Mouse (Mus musculus): Measurements from ENCODE around the gene Tmem233. TPM values are rescaled to one million over a fixed set of nuclear protein-coding genes. Genes with fewer than 3 reads are reported as not detected.

Tmem233 gene
- total and polyA plus RNA-seq, 2 experiments = not detected

DNA sequence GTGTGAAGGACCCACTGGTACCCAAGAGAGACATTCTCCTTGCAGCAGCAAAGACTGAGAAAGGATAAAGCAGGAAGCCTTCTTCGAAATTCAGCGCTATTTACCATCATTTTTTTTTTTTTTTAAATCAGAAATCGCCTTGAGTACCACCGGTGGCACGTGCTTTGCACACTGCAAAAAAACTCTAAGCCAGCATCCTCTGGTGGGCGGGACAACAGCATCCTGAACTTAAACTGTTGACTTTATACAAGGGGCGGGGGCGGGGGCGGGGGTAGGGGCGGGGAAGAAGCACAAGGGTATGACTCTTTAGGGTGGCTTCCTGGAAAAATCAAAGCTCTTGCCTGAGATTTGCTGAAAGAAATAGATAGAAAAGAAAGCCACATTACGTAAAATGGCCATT, 43.3 kb downstream of the Tmem233 start:
- Histone ChIP-seq H3K9ac (ENCODE audit: low read depth, low read length) (no peak overlapping the region), H3K4me3 (ENCODE audit: insufficient read depth, low read depth, low read length) (no peak overlapping the region), H3K36me3 (ENCODE audit: control insufficient read depth, insufficient read depth, low read length) (no peaks in the 10 kb centered on the region), H3K79me2 (ENCODE audit: control insufficient read depth, insufficient read depth, low read length) (no peaks in the 10 kb centered on the region), H3K4me1 (ENCODE audit: control insufficient read depth, insufficient read depth, low read length) (no peaks in the 10 kb centered on the region), H3K27me3 (ENCODE audit: control insufficient read depth, insufficient read depth, low read length) (0 out of 2 replicates have a peak, but pooled peaks cover 5% of the 10 kb centered on the region), H3K27ac (replicated peaks; ENCODE audit: insufficient read depth, low read depth, low read length) (no peak overlapping the region)
- TF ChIP-seq POLR2A (IDR thresholded peaks at IDR 0.05; ENCODE audit: extremely low read depth, insufficient read depth, low read length) = no peak
- TF ChIP-seq CTCF (IDR thresholded peaks at IDR 0.05; ENCODE audit: low read depth, low read length) = no peak
- WGBS = 17% methylated on average over 11 of the region's 11 CpGs
- no peak for DNase-seq (ENCODE audit: extremely low read depth, low read depth, low spot score)

DNA sequence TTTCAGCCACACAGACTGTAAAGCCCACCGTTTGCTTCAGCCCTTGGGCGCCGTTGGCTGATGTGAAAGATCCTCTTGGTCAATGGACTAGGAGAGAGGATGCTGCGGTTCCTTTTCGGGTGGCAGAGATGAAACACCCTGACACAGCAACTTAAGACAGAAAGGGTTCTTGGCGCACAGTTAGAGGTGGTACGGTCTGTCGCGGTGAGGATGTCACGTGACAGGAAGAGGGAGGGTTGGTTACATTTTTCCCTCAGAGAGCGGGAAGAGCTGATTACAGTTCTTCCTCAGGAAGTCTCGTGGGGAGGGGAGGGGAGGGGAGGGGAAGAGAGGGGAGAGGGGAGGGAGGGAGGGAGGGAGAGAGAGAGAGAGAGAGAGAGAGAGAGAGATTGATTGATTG, 45.3 kb downstream of the Tmem233 start:
- Histone ChIP-seq H3K4me1 (ENCODE audit: control insufficient read depth, insufficient read depth, low read length) (no peaks in the 10 kb centered on the region), H3K27ac (replicated peaks; ENCODE audit: insufficient read depth, low read depth, low read length) (no peak overlapping the region), H3K36me3 (ENCODE audit: control insufficient read depth, insufficient read depth, low read length) (no peaks in the 10 kb centered on the region), H3K79me2 (ENCODE audit: control insufficient read depth, insufficient read depth, low read length) (no peaks in the 10 kb centered on the region), H3K27me3 (ENCODE audit: control insufficient read depth, insufficient read depth, low read length) (0 out of 2 replicates have a peak, but pooled peaks cover 5% of the 10 kb centered on the region), H3K9ac (ENCODE audit: low read depth, low read length) (no peak overlapping the region), H3K4me3 (ENCODE audit: insufficient read depth, low read depth, low read length) (no peak overlapping the region)
- TF ChIP-seq CTCF (IDR thresholded peaks at IDR 0.05; ENCODE audit: low read depth, low read length) (no peak), POLR2A (IDR thresholded peaks at IDR 0.05; ENCODE audit: extremely low read depth, insufficient read depth, low read length) (no peak)
- 47% methylated on average over 12 of the region's 12 CpGs for WGBS
- no peak for DNase-seq (ENCODE audit: extremely low read depth, low read depth, low spot score)

- 73% methylated on average over 16 of the region's 16 CpGs for WGBS
These were observed 46.6 kb downstream of the Tmem233 start for GRCm38 (mm10) chr5:116036465-116036864.

GRCm38 (mm10) chr5:116031190-116031577, 51.9 kb downstream of the Tmem233 start:
- no peaks in the 10 kb centered on the region for H3K4me1 ChIP-seq (ENCODE audit: control insufficient read depth, insufficient read depth, low read length)
- no peaks in the 10 kb centered on the region for H3K27me3 ChIP-seq (ENCODE audit: control insufficient read depth, insufficient read depth, low read length)
- H3K79me2 ChIP-seq (ENCODE audit: control insufficient read depth, insufficient read depth, low read length) = no peaks in the 10 kb centered on the region
- no peak overlapping the region for H3K4me3 ChIP-seq (ENCODE audit: insufficient read depth, low read depth, low read length)
- WGBS = 7% methylated on average over 14 of the region's 14 CpGs
- no peak overlapping the region for H3K27ac ChIP-seq (replicated peaks; ENCODE audit: insufficient read depth, low read depth, low read length)
- no peaks in the 10 kb centered on the region for H3K36me3 ChIP-seq (ENCODE audit: control insufficient read depth, insufficient read depth, low read length)
- H3K9ac ChIP-seq (ENCODE audit: low read depth, low read length) = no peak overlapping the region
- no peak for TF ChIP-seq POLR2A (IDR thresholded peaks at IDR 0.05; ENCODE audit: extremely low read depth, insufficient read depth, low read length)
- TF ChIP-seq CTCF (IDR thresholded peaks at IDR 0.05; ENCODE audit: low read depth, low read length) = peak; percentile 85
- DNase-seq (ENCODE audit: extremely low read depth, low read depth, low spot score) = peak; percentile 15

More at GRCm38 (mm10) chr5:116036465-116036864, 46.6 kb downstream of the Tmem233 start:
- H3K27ac ChIP-seq (replicated peaks; ENCODE audit: insufficient read depth, low read depth, low read length) = no peak overlapping the region
- TF ChIP-seq CTCF (IDR thresholded peaks at IDR 0.05; ENCODE audit: low read depth, low read length) (no peak), POLR2A (IDR thresholded peaks at IDR 0.05; ENCODE audit: extremely low read depth, insufficient read depth, low read length) (no peak)
- no peaks in the 10 kb centered on the region for H3K79me2 ChIP-seq (ENCODE audit: control insufficient read depth, insufficient read depth, low read length)
- DNase-seq (ENCODE audit: extremely low read depth, low read depth, low spot score) = no peak
- no peaks in the 10 kb centered on the region for H3K36me3 ChIP-seq (ENCODE audit: control insufficient read depth, insufficient read depth, low read length)
- no peak overlapping the region for H3K4me3 ChIP-seq (ENCODE audit: insufficient read depth, low read depth, low read length)
- H3K27me3 ChIP-seq (ENCODE audit: control insufficient read depth, insufficient read depth, low read length) = 0 out of 2 replicates have a peak, but pooled peaks cover 5% of the 10 kb centered on the region
- H3K4me1 ChIP-seq (ENCODE audit: control insufficient read depth, insufficient read depth, low read length) = no peaks in the 10 kb centered on the region
- no peak overlapping the region for H3K9ac ChIP-seq (ENCODE audit: low read depth, low read length)

- H3K79me2 ChIP-seq (ENCODE audit: control insufficient read depth, insufficient read depth, low read length) = no peaks in the 10 kb centered on the region
- no peak overlapping the region for H3K27ac ChIP-seq (replicated peaks; ENCODE audit: insufficient read depth, low read depth, low read length)
- no peaks in the 10 kb centered on the region for H3K4me1 ChIP-seq (ENCODE audit: control insufficient read depth, insufficient read depth, low read length)
- WGBS = 24% methylated on average over 19 of the region's 19 CpGs
- no peak for DNase-seq (ENCODE audit: extremely low read depth, low read depth, low spot score)
- no peaks in the 10 kb centered on the region for H3K36me3 ChIP-seq (ENCODE audit: control insufficient read depth, insufficient read depth, low read length)
- H3K4me3 ChIP-seq (ENCODE audit: insufficient read depth, low read depth, low read length) = no peak overlapping the region
- TF ChIP-seq POLR2A (IDR thresholded peaks at IDR 0.05; ENCODE audit: extremely low read depth, insufficient read depth, low read length) (no peak), CTCF (IDR thresholded peaks at IDR 0.05; ENCODE audit: low read depth, low read length) (no peak)
- no peaks in the 10 kb centered on the region for H3K27me3 ChIP-seq (ENCODE audit: control insufficient read depth, insufficient read depth, low read length)
- H3K9ac ChIP-seq (ENCODE audit: low read depth, low read length) = no peak overlapping the region
These were observed 52.4 kb downstream of the Tmem233 start for GRCm38 (mm10) chr5:116030566-116031189.

- DNase-seq (ENCODE audit: extremely low read depth, low read depth, low spot score) = no peak
- H3K4me3 ChIP-seq (ENCODE audit: insufficient read depth, low read depth, low read length) = no peak overlapping the region
- WGBS = 65% methylated on average over 7 of the region's 7 CpGs
- no peak for TF ChIP-seq CTCF (IDR thresholded peaks at IDR 0.05; ENCODE audit: low read depth, low read length)
- no peak for TF ChIP-seq POLR2A (IDR thresholded peaks at IDR 0.05; ENCODE audit: extremely low read depth, insufficient read depth, low read length)
- no peaks in the 10 kb centered on the region for H3K4me1 ChIP-seq (ENCODE audit: control insufficient read depth, insufficient read depth, low read length)
- no peaks in the 10 kb centered on the region for H3K79me2 ChIP-seq (ENCODE audit: control insufficient read depth, insufficient read depth, low read length)
- no peak overlapping the region for H3K9ac ChIP-seq (ENCODE audit: low read depth, low read length)
- H3K27ac ChIP-seq (replicated peaks; ENCODE audit: insufficient read depth, low read depth, low read length) = no peak overlapping the region
- H3K36me3 ChIP-seq (ENCODE audit: control insufficient read depth, insufficient read depth, low read length) = no peaks in the 10 kb centered on the region
- no peaks in the 10 kb centered on the region for H3K27me3 ChIP-seq (ENCODE audit: control insufficient read depth, insufficient read depth, low read length)
These were observed 54.0 kb downstream of the Tmem233 start for GRCm38 (mm10) chr5:116029071-116029470.

All from liver, adult 2 months (tissue).